Mouse (Mus musculus) neutrophil, adult 65 days (primary cell): Measurements from ENCODE around the gene Rusc2. TPM values are rescaled to one million over a fixed set of nuclear protein-coding genes. Genes with fewer than 3 reads are reported as not detected.

Source experiments
- total RNA-seq: library from RNA; stranded (reverse); gene quantifications from 2 replicates; pipeline ENCODE4 v1.2.4, GENCODE M21; 2023

Gene Rusc2
- 2.4 and 2.9 TPM in 2 replicates for total RNA-seq

DNA sequence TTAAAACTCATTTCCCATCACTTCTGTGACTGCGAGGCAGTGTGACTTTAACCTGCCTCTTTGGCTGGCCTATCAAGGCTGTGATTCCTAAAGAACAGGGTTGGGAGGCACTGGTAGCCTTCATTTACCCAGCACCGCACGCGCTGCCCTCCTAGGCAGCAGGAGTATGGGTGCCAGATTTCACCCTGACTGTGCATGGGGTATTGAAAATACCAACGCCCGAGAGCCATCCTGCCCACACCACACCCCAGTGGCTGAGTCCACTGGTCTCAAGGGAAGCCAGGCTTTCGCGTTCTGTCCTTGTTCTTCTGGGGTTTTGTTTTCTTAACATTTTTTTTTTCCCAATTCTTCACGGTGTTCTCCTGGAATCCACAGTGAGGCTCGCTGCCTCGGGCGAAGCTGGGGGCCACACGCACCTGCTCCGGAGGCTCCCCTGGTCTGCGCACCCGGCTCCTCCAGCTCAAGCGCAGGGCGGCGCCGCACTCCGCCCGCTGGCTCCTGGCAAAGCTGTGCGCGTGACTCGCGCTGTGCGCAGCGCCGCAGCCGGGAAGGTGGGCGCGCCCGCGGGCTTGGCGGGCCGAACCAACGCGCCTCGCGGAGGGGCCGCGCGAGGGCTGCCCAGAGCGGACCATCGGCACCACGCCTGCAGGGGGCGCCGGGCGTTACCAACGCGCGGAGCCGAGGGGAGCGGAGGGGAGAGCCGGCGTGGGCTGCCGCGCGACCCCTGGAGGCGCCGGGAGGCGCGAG is at the start of gene Rusc2:
Gene Rusc2 (plus strand): TSS at position 572 of the 747 bp plus-strand sequence.

DNA sequence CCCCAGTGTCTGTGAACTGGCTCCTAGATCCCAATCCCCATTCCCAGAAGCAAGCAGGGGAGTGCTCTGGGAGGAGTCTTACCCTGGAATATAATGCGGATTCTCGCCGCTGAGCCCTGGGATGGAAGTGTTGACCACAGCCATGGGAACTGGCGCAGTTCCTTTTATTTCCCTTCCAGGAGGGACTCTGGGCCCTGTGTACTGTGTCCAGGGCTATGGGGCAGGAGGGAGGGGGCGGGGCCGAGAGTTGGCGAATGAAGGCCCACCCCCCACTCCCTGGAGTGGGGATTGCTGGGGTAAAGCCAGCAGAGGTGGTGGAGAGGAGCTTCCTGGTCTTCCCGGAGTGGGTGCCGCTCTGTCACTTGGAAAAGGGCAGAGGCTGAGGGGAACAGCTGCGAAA is 47.2 kb downstream of the Rusc2 start, which contains the start of gene Fam166b:
Gene Fam166b (minus strand): TSS at position 189 of the 400 bp plus-strand sequence.

DNA sequence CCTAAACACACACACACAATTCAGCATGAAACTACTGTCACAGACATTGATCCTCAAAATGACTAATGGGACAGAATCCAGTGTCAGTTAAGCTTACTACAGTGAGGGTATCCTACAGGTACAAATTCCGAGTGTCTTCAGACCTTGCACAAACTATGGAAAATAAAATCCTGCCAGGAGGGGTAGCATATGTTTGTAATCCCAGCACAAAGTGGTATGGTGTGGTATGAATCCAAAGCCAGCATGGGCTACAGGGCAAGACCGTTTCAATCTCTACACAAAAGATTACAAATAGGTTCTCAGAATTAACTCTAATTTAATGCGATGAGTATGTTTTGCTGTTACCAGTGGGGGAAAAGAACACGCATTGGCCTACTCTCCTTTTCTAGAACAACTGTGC is 59.9 kb downstream of the Rusc2 start, which contains the start of gene Tesk1:
Gene Tesk1 (plus strand): TSS at position 301 of the 400 bp plus-strand sequence.

DNA sequence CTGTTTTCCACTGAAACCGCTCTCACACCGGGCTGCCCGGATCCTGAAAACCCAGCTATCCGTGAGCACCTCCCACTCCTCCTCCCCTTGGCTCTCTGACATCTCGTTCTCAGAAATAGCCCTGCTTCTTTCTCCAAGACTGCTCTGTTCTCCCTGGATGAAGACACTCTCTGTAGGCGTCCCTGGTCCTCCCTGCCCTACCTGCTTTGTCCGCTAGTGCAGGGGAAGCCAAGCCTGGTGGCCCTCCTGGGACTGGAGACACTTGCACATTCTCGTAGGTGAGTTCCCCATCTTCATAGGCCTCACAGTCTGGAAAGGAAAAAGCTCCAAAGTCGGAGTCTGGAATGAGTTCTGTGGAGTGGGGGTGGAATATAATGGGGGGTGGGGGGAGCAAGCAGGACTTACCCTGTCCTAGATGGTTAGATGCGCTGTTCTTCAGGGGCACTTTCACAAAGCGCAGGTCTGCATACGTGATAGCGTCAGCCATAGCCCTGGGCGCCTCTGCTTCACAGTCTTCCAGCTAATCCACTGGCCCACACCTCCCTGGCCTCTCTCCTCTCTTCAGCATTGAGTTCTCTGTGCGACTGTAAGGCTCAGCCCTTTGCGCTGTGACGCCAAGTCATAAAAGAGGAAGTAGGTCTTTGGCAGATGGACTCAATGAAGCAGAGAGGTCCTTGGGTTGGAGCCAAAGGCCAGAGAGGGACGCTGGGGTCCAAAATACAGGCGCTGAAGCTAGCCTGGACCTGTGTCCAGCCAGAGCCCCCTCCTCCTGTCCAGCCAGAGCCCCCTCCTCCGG is 72.5 kb downstream of the Rusc2 start, which contains the start of gene Cd72:
Gene Cd72 (minus strand): TSS at position 588 of the 796 bp plus-strand sequence.

Other genes with a start within 250 kb of the Rusc2 start
- gene Atp8b5, start 114.8 kb upstream of the Rusc2 start, total RNA-seq = not detected in 2 replicates
- not detected in 2 replicates for gene Fam166b, start 47.2 kb downstream of the Rusc2 start, total RNA-seq
- gene Tesk1, start 60.0 kb downstream of the Rusc2 start, total RNA-seq = 3.5 and 7.4 TPM in 2 replicates
- gene Cd72, start 72.6 kb downstream of the Rusc2 start, total RNA-seq = 6.4 and 8.5 TPM in 2 replicates
- gene Sit1, start 101.8 kb downstream of the Rusc2 start, total RNA-seq = 1.00 TPM in 1 of 2 replicates, not detected in the other
- gene Ccdc107, start 110.9 kb downstream of the Rusc2 start, total RNA-seq = 4.4 and 5.0 TPM in 2 replicates
- gene Arhgef39, start 117.7 kb downstream of the Rusc2 start, total RNA-seq = 23.8 and 36.8 TPM in 2 replicates
- gene Car9, start 125.0 kb downstream of the Rusc2 start, total RNA-seq = 0.32 and 0.63 TPM in 2 replicates
- not detected in 2 replicates for gene Tpm2, start 141.8 kb downstream of the Rusc2 start, total RNA-seq
- gene Creb3, start 180.4 kb downstream of the Rusc2 start, total RNA-seq = 81.5 and 97.2 TPM in 2 replicates
- 554 and 575 TPM in 2 replicates for gene Tln1, start 180.7 kb downstream of the Rusc2 start, total RNA-seq
- 45.8 TPM in 2 replicates for gene Rgp1, start 196.7 kb downstream of the Rusc2 start, total RNA-seq
- gene Gba2, start 196.9 kb downstream of the Rusc2 start, total RNA-seq = 23.1 and 37.6 TPM in 2 replicates
- gene Msmp, start 202.5 kb downstream of the Rusc2 start, total RNA-seq = not detected in 2 replicates
- 0.28 and 0.32 TPM in 2 replicates for gene Npr2, start 250.0 kb downstream of the Rusc2 start, total RNA-seq